Mouse (Mus musculus) lung, adult 18-20 months (tissue): ENCODE measurements at regions not wholly inside any gene's neighbourhood (a gene's known extent, or its start where the extent isn't known, plus 50 kb on each side); places are given as distances from the start of the nearest gene placed in this dataset.
A peak's percentile ranks its signal among the peaks of the same experiment; 100 is the strongest.

Source experiments
- DNase-seq, 2 experiments: peaks; one replicate each; pipeline ENCODE4 v3.0.0; 2022; ENCODE audit warnings: mixed read lengths in 2 of 2

- no peak for DNase-seq
Observed at GRCm38 (mm10) chr17:64229225-64229976, 102.3 kb downstream of the Pja2 start.

GRCm38 (mm10) chr17:64214599-64214998 lies 117.1 kb downstream of the Pja2 start:
- DNase-seq: peak; percentile 13 to 33

GRCm38 (mm10) chr17:64213251-64213650 lies 118.5 kb downstream of the Pja2 start:
- DNase-seq: no peak

- no peak for DNase-seq
Observed at GRCm38 (mm10) chr17:64211281-64211680, 120.4 kb downstream of the Pja2 start.

GRCm38 (mm10) chr17:64210366-64210765 lies 121.3 kb downstream of the Pja2 start:
- DNase-seq: no peak

GRCm38 (mm10) chr17:64209640-64210039 lies 122.1 kb downstream of the Pja2 start:
- no peak for DNase-seq

GRCm38 (mm10) chr17:64208152-64208855 lies 123.4 kb downstream of the Pja2 start:
- no peak for DNase-seq

GRCm38 (mm10) chr17:64206196-64206718 lies 125.5 kb downstream of the Pja2 start:
- no peak for DNase-seq

GRCm38 (mm10) chr17:64203611-64204010 lies 128.1 kb downstream of the Pja2 start:
- DNase-seq: no peak

GRCm38 (mm10) chr17:64202248-64202647 lies 129.5 kb downstream of the Pja2 start:
- no peak for DNase-seq

- DNase-seq: no peak
Observed at GRCm38 (mm10) chr17:64201609-64202008, 130.1 kb downstream of the Pja2 start.

- DNase-seq: no peak
Observed at GRCm38 (mm10) chr17:64200092-64200877, 131.4 kb downstream of the Pja2 start.

- no peak for DNase-seq
Observed at GRCm38 (mm10) chr17:64199241-64199933, 132.3 kb downstream of the Pja2 start.

GRCm38 (mm10) chr17:64196437-64196836 lies 135.3 kb downstream of the Pja2 start:
- DNase-seq: no peak

GRCm38 (mm10) chr17:64193055-64193454 lies 138.7 kb downstream of the Pja2 start:
- no peak for DNase-seq
